Mouse (Mus musculus) intestine, embryonic 16.5 days (tissue): ENCODE results near the gene Olfr485. TPM values are rescaled to one million over a fixed set of nuclear protein-coding genes. Genes with fewer than 3 reads are reported as not detected.
"Not testable (repeated sequence)": the region's sequence is repeated elsewhere in the genome, so short reads cannot be mapped to it uniquely, and the experiment has no call there.

Experiments
- ATAC-seq: fragments of 200-750 bp; cut with Nextera tagmentation; 2 replicates; pipeline ENCODE4 v1.8.0; 2017; ENCODE audit warnings: moderate TSS enrichment, moderate library complexity
- H3K27ac ChIP-seq: fragments of 300-500 bp; sonication (generic); 2 replicates; pipeline ENCODE4 v1.5.1; 2014; ENCODE audit warnings: mild to moderate bottlenecking, low read length
- H3K27me3 ChIP-seq: fragments of 300-500 bp; sonication (generic); replicated peaks from 2 replicates; pipeline ENCODE4 v1.6.1; 2014; ENCODE audit warnings: low read length, control low read depth, mixed read lengths; ENCODE audit not compliant: control insufficient read depth, insufficient read depth
- H3K36me3 ChIP-seq: fragments of 300-500 bp; sonication (generic); 2 replicates; pipeline ENCODE4 v1.6.1; 2014; ENCODE audit warnings: low read length, control low read depth; ENCODE audit not compliant: control insufficient read depth, insufficient read depth
- H3K4me1 ChIP-seq: fragments of 300-500 bp; sonication (generic); 2 replicates; pipeline ENCODE4 v1.6.1; 2014; ENCODE audit warnings: low read length, control low read depth, mixed read lengths; ENCODE audit not compliant: control insufficient read depth, insufficient read depth
- H3K4me2 ChIP-seq: fragments of 300-500 bp; sonication (generic); 2 replicates; pipeline ENCODE4 v1.6.1; 2014; ENCODE audit warnings: low read depth, low read length, control low read depth
- H3K4me3 ChIP-seq: fragments of 300-500 bp; sonication (generic); 2 replicates; pipeline ENCODE4 v1.5.1; 2014; ENCODE audit warnings: mild to moderate bottlenecking, low read length
- H3K9ac ChIP-seq: fragments of 300-500 bp; sonication (generic); 2 replicates; pipeline ENCODE4 v1.6.1; 2014; ENCODE audit warnings: low read depth, low read length
- H3K9me3 ChIP-seq: fragments of 300-500 bp; sonication (generic); 2 replicates; pipeline ENCODE4 v1.6.1; 2016; ENCODE audit warnings: low read length, control low read depth; ENCODE audit not compliant: control insufficient read depth
- WGBS: fragments of 180-500 bp; shearing (Covaris S2); extraction: QIAGEN DNeasy Blood & Tissue Kit; methylation state at CpG from one replicate; pipeline ENCODE4 v1.1.7; 2014; 5-methylcytosine and 5-hydroxymethylcytosine counted together
- polyA plus RNA-seq: library from polyadenylated mRNA; unstranded; fragments of >200 nt; fragmentation: Nextera tagmentation; extraction: Ambion mirVana; gene quantifications from 2 replicates; pipeline ENCODE4 v1.2.1, GENCODE M21; 2015

Olfr485 gene
- polyA plus RNA-seq = not detected in 2 replicates

GRCm38 (mm10) chr7:108159771-108160170, at the start of gene Olfr485:
Olfr485 (minus strand) TSS chr7:108159871.
- no peak within 1 kb of the TSS for H3K9ac ChIP-seq
- H3K4me2 ChIP-seq = no peak within 1 kb of the TSS
- no peak for ATAC-seq
- H3K27me3 ChIP-seq = no peaks in the 10 kb centered on the region
- no peaks in the 10 kb centered on the region for H3K36me3 ChIP-seq
- H3K4me1 ChIP-seq = no peaks in the 10 kb centered on the region
- H3K4me3 ChIP-seq = no peak within 1 kb of the TSS
- H3K27ac ChIP-seq = no peak within 1 kb of the TSS
- H3K9me3 ChIP-seq = no peaks in the 10 kb centered on the region

GRCm38 (mm10) chr7:108196938-108197337, 37.3 kb upstream of the Olfr485 start:
- no peak overlapping the region for H3K27ac ChIP-seq
- H3K9me3 ChIP-seq = no peaks in the 10 kb centered on the region
- H3K4me2 ChIP-seq = no peak overlapping the region
- H3K9ac ChIP-seq = no peak overlapping the region
- no peaks in the 10 kb centered on the region for H3K36me3 ChIP-seq
- no peak for ATAC-seq
- H3K27me3 ChIP-seq = no peaks in the 10 kb centered on the region
- no peak overlapping the region for H3K4me3 ChIP-seq
- no peaks in the 10 kb centered on the region for H3K4me1 ChIP-seq
- WGBS = 72% methylated on average over 6 of the region's 6 CpGs

- not testable (repeated sequence) for H3K36me3 ChIP-seq, H3K27ac ChIP-seq, H3K27me3 ChIP-seq, H3K4me1 ChIP-seq, H3K4me3 ChIP-seq, H3K9ac ChIP-seq, H3K4me2 ChIP-seq, H3K9me3 ChIP-seq, ATAC-seq
- 58% methylated on average over 3 of the region's 3 CpGs for WGBS
These were observed 36.7 kb upstream of the Olfr485 start for GRCm38 (mm10) chr7:108196337-108196736.

- not testable (repeated sequence) for H3K27ac ChIP-seq, ATAC-seq, H3K27me3 ChIP-seq, H3K36me3 ChIP-seq, H3K4me3 ChIP-seq, H3K4me2 ChIP-seq, H3K9me3 ChIP-seq, H3K9ac ChIP-seq, H3K4me1 ChIP-seq
- WGBS = 65% methylated on average over 1 of the region's 1 CpGs
These were observed 33.0 kb upstream of the Olfr485 start for GRCm38 (mm10) chr7:108192714-108193113.

- not testable (repeated sequence) for H3K9ac ChIP-seq, H3K36me3 ChIP-seq, H3K9me3 ChIP-seq, H3K4me3 ChIP-seq, H3K27ac ChIP-seq, H3K27me3 ChIP-seq, H3K4me2 ChIP-seq, ATAC-seq, H3K4me1 ChIP-seq
- 47% methylated on average over 2 of the region's 2 CpGs for WGBS
These were observed 31.5 kb upstream of the Olfr485 start for GRCm38 (mm10) chr7:108191196-108191595.

- H3K27ac ChIP-seq, H3K4me2 ChIP-seq, H3K4me3 ChIP-seq, H3K27me3 ChIP-seq, ATAC-seq, H3K9ac ChIP-seq, H3K9me3 ChIP-seq, H3K36me3 ChIP-seq, H3K4me1 ChIP-seq: not testable (repeated sequence)
- 84% methylated on average over 2 of the region's 2 CpGs for WGBS
These were observed 25.6 kb upstream of the Olfr485 start for GRCm38 (mm10) chr7:108185237-108185636.

GRCm38 (mm10) chr7:108184401-108184800, 24.7 kb upstream of the Olfr485 start:
- H3K27me3 ChIP-seq, H3K9me3 ChIP-seq, H3K36me3 ChIP-seq, H3K4me3 ChIP-seq, H3K9ac ChIP-seq, H3K4me1 ChIP-seq, H3K27ac ChIP-seq, H3K4me2 ChIP-seq, ATAC-seq: not testable (repeated sequence)
- 65% methylated on average over 3 of the region's 3 CpGs for WGBS

GRCm38 (mm10) chr7:108172642-108173041, 13.0 kb upstream of the Olfr485 start, which contains the start of gene Olfr486:
Olfr486 (minus strand) TSS chr7:108172742.
- WGBS = 100% methylated on average over 1 of the region's 1 CpGs
- H3K36me3 ChIP-seq, H3K27me3 ChIP-seq: not testable (repeated sequence)

GRCm38 (mm10) chr7:108127349-108127748, 32.3 kb downstream of the Olfr485 start, which contains the start of gene Olfr484:
Olfr484 (minus strand) TSS chr7:108127449.
- H3K4me3 ChIP-seq = no peak within 1 kb of the TSS
- no peak for ATAC-seq
- no peaks in the 10 kb centered on the region for H3K9me3 ChIP-seq
- no peak within 1 kb of the TSS for H3K9ac ChIP-seq
- no peaks in the 10 kb centered on the region for H3K36me3 ChIP-seq
- no peak within 1 kb of the TSS for H3K4me2 ChIP-seq
- no peak within 1 kb of the TSS for H3K27ac ChIP-seq
- H3K27me3 ChIP-seq = no peaks in the 10 kb centered on the region
- no peaks in the 10 kb centered on the region for H3K4me1 ChIP-seq

More at GRCm38 (mm10) chr7:108172642-108173041, 13.0 kb upstream of the Olfr485 start, which contains the start of gene Olfr486:
- H3K9ac ChIP-seq, ATAC-seq, H3K4me2 ChIP-seq, H3K27ac ChIP-seq, H3K4me1 ChIP-seq, H3K9me3 ChIP-seq, H3K4me3 ChIP-seq: not testable (repeated sequence)

- H3K4me3 ChIP-seq = no peak overlapping the region
- no peak overlapping the region for H3K27ac ChIP-seq
- H3K36me3 ChIP-seq = no peaks in the 10 kb centered on the region
- H3K9me3 ChIP-seq = no peaks in the 10 kb centered on the region
- WGBS = 58% methylated on average over 1 of the region's 1 CpGs
- H3K4me2 ChIP-seq = no peak overlapping the region
- no peaks in the 10 kb centered on the region for H3K27me3 ChIP-seq
- H3K4me1 ChIP-seq = no peaks in the 10 kb centered on the region
- no peak for ATAC-seq
- no peak overlapping the region for H3K9ac ChIP-seq
These were observed 38.3 kb downstream of the Olfr485 start for GRCm38 (mm10) chr7:108121416-108121815.
